Mouse (Mus musculus): Measurements from ENCODE around the gene Rnf128.

DNA sequence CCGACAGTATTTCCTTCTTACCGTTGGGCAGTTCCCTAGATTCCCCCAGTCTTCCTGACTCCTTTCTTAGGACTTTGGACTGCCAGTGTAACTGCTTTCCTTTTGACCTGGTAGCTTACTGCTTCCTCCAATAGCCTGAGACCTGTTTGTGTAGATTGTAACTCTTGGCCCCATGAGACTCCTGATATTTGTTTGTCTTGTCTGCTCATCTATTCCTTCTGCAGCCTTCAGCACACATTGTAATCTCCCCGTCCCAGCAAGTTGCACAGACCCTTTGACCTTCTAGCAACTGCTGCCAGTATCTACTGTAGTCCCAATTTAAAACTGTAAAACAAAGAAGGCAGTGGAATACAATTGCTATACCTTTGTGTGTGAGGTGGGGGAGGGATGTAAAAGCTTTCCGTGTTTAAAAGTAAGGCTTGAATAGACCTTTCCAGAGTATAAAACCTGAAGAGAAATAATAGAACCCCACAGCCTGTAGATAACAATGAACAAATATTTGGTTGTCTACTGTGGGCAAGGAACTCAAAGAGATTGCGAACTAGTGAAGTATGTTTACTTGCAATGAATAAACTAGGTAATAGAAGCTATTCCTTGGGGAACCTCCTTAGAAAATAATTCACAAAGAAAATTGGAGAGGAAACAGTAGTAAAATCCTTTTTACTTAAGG, 726 bp upstream of the Rnf128 start:
- TF ChIP-seq USF1 (IDR thresholded peaks at IDR 0.05; ENCODE audit: low read depth), result no peak
- no peak for TF ChIP-seq TCF12 (IDR thresholded peaks at IDR 0.05; ENCODE audit: insufficient read depth, poor library complexity, severe bottlenecking)
